Mouse (Mus musculus) neural tube, embryonic 14.5 days (tissue): Measurements from ENCODE around the gene Usp10. TPM values are rescaled to one million over a fixed set of nuclear protein-coding genes. Genes with fewer than 3 reads are reported as not detected.

Experiments
- ATAC-seq: fragments of 200-750 bp; cut with Nextera tagmentation; 2 replicates; pipeline ENCODE4 v1.8.0; 2017; ENCODE audit warnings: low read depth, mild to moderate bottlenecking, moderate TSS enrichment, moderate library complexity
- H3K27ac ChIP-seq: fragments of 300-500 bp; sonication (generic); 2 replicates; pipeline ENCODE4 v1.5.1; 2014; ENCODE audit warnings: low read depth, mild to moderate bottlenecking, control low read depth, low read length, moderate library complexity, mixed read lengths
- H3K27me3 ChIP-seq: fragments of 300-500 bp; sonication (generic); 2 replicates; pipeline ENCODE4 v1.6.1; 2014; ENCODE audit warnings: low read length; ENCODE audit not compliant: control insufficient read depth, insufficient read depth
- H3K36me3 ChIP-seq: fragments of 300-500 bp; sonication (generic); 2 replicates; pipeline ENCODE4 v1.6.1; 2014; ENCODE audit warnings: low read length, mixed read lengths; ENCODE audit not compliant: control insufficient read depth, insufficient read depth
- H3K4me1 ChIP-seq: fragments of 300-500 bp; sonication (generic); 2 replicates; pipeline ENCODE4 v1.6.1; 2014; ENCODE audit warnings: low read length; ENCODE audit not compliant: control insufficient read depth, insufficient read depth
- H3K4me2 ChIP-seq: fragments of 300-500 bp; sonication (generic); 2 replicates; pipeline ENCODE4 v1.6.1; 2014; ENCODE audit warnings: mild to moderate bottlenecking, low read depth, low read length, control low read depth
- H3K4me3 ChIP-seq: fragments of 300-500 bp; sonication (generic); 2 replicates; pipeline ENCODE4 v1.5.1; 2014; ENCODE audit warnings: low read depth, low read length, control low read depth, mixed read lengths
- H3K9ac ChIP-seq: fragments of 300-500 bp; sonication (generic); replicated peaks from 2 replicates; pipeline ENCODE4 v1.6.1; 2014; ENCODE audit warnings: low read depth, mild to moderate bottlenecking, control low read depth, low read length, mixed read lengths
- H3K9me3 ChIP-seq: fragments of 300-500 bp; sonication (generic); 2 replicates; pipeline ENCODE4 v1.6.1; 2016; ENCODE audit warnings: low read length; ENCODE audit not compliant: control insufficient read depth
- WGBS: fragments of 180-500 bp; shearing (Covaris S2); extraction: QIAGEN DNeasy Blood & Tissue Kit; methylation state at CpG from one replicate; pipeline ENCODE4 v1.1.7; 2014; 5-methylcytosine and 5-hydroxymethylcytosine counted together
- polyA plus RNA-seq: library from polyadenylated mRNA; unstranded; fragments of >200 nt; fragmentation: Nextera tagmentation; extraction: Ambion mirVana; gene quantifications from 2 replicates; pipeline ENCODE4 v1.2.1, GENCODE M21; 2014

The Usp10 gene
- polyA plus RNA-seq, 1 experiment from 2014 or later: 100 TPM

DNA sequence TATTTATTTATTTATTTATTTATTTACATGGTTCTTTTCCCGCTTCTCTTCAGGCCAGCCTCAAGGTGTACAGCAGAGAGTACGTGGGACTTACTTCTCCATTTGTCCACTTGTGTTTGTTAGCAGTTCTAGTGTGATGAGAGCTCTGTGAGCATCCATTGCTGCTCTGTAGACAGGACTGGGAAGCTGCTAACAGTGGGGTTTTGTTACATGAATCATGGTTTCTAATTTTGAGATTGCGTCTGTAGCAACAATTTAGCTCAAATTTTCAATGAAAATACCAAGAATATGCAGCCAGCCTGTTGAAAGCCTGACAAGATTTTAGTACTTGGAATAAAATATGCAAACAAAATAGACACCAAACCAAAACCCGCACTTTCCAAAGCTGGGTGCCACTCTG is 15.3 kb downstream of the Usp10 start:
- Histone ChIP-seq H3K4me2 (no peak overlapping the region), H3K4me1 (peaks cover 8% of the 10 kb centered on the region; the same call in 1 of the 2 replicates), H3K9me3 (no peaks in the 10 kb centered on the region), H3K27me3 (no peaks in the 10 kb centered on the region), H3K27ac (no peak overlapping the region), H3K9ac (no peak overlapping the region), H3K4me3 (no peak overlapping the region), H3K36me3 (no peaks in the 10 kb centered on the region)
- no peak for ATAC-seq
- WGBS: 92% methylated on average over 4 of the region's 4 CpGs

DNA sequence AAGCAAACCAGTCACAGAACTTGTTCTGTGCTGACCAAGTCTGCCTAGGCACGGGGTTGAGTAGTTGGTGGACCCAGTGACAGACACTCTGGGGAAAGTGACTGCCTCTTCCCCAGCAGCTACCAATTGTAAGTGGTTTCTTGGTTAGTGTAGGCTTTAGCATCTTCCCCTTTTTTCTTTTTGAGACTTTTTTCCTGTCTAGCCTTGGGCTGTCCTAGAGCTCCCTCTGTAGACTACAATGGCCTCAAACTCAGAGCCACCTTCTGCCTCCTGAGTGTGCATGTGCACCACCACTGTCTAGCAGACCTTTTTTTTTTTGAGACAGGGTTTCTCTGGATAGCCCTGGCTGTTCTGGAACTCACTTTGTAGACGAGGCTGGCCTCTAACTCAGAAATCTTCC is 16.3 kb downstream of the Usp10 start:
- Histone ChIP-seq H3K27me3 (no peaks in the 10 kb centered on the region), H3K4me2 (no peak overlapping the region), H3K4me3 (no peak overlapping the region), H3K36me3 (no peaks in the 10 kb centered on the region), H3K9me3 (no peaks in the 10 kb centered on the region), H3K4me1 (peaks cover 6% of the 10 kb centered on the region; the same call in 1 of the 2 replicates), H3K9ac (no peak overlapping the region), H3K27ac (no peak overlapping the region)
- 89% methylated on average over 2 of the region's 2 CpGs for WGBS
- ATAC-seq: no peak

DNA sequence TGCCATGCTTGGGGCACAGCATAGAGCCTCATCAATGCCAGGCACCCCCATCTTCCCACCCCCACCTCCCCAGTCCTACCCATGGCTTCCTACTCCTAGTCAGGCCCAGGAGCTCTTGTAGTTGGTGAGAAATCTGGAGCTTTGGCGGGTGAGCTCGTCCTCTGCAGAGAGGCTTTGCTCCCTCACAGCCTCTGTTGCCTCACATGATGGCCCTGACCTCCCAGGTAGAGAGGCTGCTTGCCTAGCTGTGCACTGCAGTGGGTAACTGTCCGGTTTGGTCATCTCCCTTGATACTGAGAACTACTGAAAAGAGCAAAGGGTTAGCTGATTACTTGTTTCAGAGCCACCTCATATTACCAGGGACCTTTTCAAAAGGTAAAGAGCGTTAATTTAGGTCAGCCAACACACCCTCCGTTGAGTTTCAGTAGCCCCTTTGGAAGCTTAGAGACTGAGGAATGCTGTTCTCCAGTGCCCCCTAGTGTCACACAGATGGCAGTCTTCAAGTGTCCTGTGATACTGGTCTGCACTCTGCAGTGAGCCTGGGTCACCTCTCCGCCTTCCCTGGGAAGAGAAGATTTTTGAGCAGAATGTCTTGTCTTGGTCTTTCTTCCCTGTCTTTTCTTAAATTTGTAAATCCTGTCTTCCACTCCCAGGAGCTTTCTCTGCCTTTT is 17.4 kb downstream of the Usp10 start:
- no peak overlapping the region for H3K9ac ChIP-seq
- no peak overlapping the region for H3K4me3 ChIP-seq
- no peak overlapping the region for H3K27ac ChIP-seq
- no peak overlapping the region for H3K4me2 ChIP-seq
- peaks cover 5% of the 10 kb centered on the region; the same call in 1 of the 2 replicates for H3K4me1 ChIP-seq
- H3K36me3 ChIP-seq: 0 out of 2 replicates have a peak, but pooled peaks cover 5% of the 10 kb centered on the region
- no peak; the same call in 1 of the 2 replicates for ATAC-seq
- H3K27me3 ChIP-seq: no peaks in the 10 kb centered on the region
- WGBS: 45% methylated on average over 6 of the region's 6 CpGs
- H3K9me3 ChIP-seq: no peaks in the 10 kb centered on the region

DNA sequence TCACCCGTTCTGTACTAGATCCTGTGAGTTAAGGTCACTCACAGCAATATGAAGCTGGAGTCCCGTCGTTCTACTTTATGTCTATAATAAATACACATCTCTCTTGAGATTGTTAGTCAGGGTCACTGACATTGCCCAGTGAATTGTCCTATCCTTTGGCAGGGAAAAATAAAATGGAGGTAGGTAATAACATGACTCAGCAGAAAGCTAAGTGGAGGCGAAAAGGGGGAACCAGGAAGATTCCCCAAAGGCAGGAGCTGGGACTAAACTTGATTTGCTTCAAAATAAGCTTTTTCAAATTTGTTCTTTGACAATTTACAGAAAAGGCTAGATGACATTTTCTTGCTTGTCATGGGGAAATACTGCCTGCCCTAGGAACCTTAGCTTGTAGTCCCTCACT is 21.2 kb downstream of the Usp10 start:
- Histone ChIP-seq H3K9ac (no peak overlapping the region), H3K9me3 (no peaks in the 10 kb centered on the region), H3K36me3 (peaks cover 7% of the 10 kb centered on the region; the same call in 1 of the 2 replicates), H3K4me3 (no peak overlapping the region), H3K27me3 (no peaks in the 10 kb centered on the region), H3K27ac (no peak overlapping the region), H3K4me1 (no peaks in the 10 kb centered on the region), H3K4me2 (no peak overlapping the region)
- 79% methylated on average over 4 of the region's 4 CpGs for WGBS
- ATAC-seq: no peak

DNA sequence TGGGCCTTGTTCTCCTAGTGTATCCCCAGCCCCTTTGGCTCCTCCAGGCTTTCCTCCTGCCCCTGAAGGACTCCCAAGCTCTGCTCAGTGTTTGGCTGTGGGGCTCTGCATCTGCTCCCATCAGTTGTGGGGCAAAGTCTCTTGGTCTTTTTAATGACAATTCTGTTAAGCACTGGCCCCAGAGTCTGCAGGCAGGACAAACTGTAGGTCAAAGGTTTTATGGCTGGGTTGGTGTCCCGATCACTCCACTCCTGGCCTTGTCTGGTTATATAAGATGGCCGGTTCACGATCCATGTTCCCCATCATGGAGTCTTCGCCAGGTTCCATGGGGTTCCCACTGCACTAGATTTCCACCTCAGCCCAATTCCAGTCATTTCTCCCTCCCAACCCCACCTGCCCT is 23.5 kb downstream of the Usp10 start:
- Histone ChIP-seq H3K27ac (no peak overlapping the region), H3K4me1 (no peaks in the 10 kb centered on the region), H3K9me3 (no peaks in the 10 kb centered on the region), H3K4me3 (no peak overlapping the region), H3K4me2 (no peak overlapping the region), H3K9ac (no peak overlapping the region), H3K36me3 (peaks cover 14% of the 10 kb centered on the region), H3K27me3 (no peaks in the 10 kb centered on the region)
- ATAC-seq: no peak
- WGBS: 99% methylated on average over 4 of the region's 4 CpGs

DNA sequence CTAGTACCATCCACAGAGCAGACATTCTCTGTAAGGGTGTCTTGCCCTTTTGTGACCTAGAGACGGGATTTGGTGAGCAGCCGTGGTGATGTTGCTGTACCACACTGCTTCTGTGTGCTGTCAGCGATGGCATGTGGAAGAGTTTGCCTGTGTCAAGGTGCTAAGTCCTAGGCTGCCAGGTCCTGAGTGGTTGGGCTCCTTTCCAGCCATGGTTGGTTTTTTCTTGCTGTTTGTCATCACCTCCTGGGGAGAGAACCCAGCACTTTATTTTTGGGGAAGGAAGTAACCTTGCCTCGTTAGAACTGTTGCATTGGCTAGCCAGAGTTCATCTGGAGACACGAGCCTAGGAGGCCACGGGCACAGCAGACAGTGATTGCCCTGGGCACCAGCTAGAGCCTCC is 25.4 kb downstream of the Usp10 start:
- WGBS: 85% methylated on average over 6 of the region's 6 CpGs

DNA sequence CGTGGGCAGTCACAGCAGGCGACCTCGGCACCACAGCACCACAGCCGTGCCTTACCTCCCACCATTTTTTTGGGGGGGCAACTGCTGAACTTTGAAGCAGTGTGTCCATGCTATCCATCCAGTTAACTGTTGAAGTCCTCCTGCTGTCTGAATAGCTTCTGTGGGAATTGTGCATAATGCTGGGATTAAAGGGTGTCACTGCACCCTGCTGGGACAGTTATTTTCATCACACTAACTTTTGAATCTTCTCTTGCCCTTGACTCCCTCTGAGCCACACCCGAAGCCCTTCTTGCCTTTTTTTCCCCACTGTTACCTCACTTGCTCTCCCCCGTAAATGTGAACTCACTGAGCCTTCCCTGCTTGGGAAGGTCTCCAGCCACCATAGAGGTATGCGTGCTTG is 28.3 kb downstream of the Usp10 start:
- Histone ChIP-seq H3K27ac (no peak overlapping the region; the same call in 1 of the 2 replicates), H3K27me3 (no peaks in the 10 kb centered on the region), H3K9ac (no peak overlapping the region), H3K4me3 (no peak overlapping the region), H3K9me3 (no peaks in the 10 kb centered on the region), H3K4me1 (0 out of 2 replicates have a peak, but pooled peaks cover 2% of the 10 kb centered on the region), H3K36me3 (peaks cover 27% of the 10 kb centered on the region), H3K4me2 (no peak overlapping the region)
- WGBS: 82% methylated on average over 7 of the region's 7 CpGs
- no peak for ATAC-seq

More for the DNA sequence above, 25.4 kb downstream of the Usp10 start:
- Histone ChIP-seq H3K27ac (no peak overlapping the region), H3K27me3 (no peaks in the 10 kb centered on the region), H3K9ac (no peak overlapping the region), H3K4me3 (no peak overlapping the region), H3K4me1 (0 out of 2 replicates have a peak, but pooled peaks cover 2% of the 10 kb centered on the region), H3K9me3 (no peaks in the 10 kb centered on the region), H3K4me2 (no peak overlapping the region), H3K36me3 (peaks cover 16% of the 10 kb centered on the region)
- no peak for ATAC-seq

DNA sequence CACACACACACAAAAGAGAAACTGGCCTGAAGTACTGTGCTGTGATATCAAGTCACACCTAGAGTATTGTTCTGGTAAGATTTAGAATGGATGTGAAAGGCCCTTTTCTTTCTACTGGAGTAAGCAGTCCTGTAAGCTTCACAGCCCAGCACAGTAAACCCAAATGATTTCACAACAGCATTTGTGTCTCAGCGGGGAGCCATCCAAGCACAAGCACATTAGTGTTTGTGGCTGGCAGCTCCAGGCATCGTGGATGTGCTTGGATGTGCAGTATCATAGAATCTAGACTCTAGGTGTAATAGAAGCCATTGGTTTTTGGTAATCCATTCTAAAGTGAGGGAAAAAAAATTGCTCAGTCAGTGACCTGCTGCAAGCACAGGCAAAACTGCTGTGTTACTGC is 29.2 kb downstream of the Usp10 start:
- ATAC-seq: peak; percentile 11; the same call in 1 of the 2 replicates
- Histone ChIP-seq H3K27ac (peak overlapping the region; percentile 48; the same call in 1 of the 2 replicates), H3K36me3 (peaks cover 25% of the 10 kb centered on the region), H3K27me3 (no peaks in the 10 kb centered on the region), H3K4me1 (0 out of 2 replicates have a peak, but pooled peaks cover 2% of the 10 kb centered on the region), H3K4me3 (no peak overlapping the region), H3K9ac (no peak overlapping the region), H3K9me3 (no peaks in the 10 kb centered on the region), H3K4me2 (no peak overlapping the region)
- WGBS: 55% methylated on average over 2 of the region's 2 CpGs

DNA sequence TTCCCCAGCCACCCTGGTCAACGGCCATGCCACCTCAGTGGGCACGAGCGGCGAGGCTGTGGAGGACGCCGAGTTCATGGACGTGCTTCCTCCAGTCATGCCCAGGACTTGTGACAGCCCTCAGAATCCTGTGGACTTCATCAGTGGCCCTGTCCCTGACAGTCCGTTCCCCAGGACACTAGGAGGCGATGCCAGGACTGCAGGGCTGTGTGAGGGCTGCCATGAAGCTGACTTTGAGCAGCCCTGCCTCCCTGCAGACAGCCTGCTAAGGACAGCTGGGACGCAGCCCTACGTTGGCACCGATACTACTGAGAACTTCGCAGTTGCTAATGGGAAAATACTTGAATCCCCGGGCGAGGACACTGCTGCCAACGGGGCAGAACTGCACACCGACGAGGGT is 31.3 kb downstream of the Usp10 start:
- no peak overlapping the region for H3K4me2 ChIP-seq
- H3K27me3 ChIP-seq: no peaks in the 10 kb centered on the region
- no peaks in the 10 kb centered on the region for H3K9me3 ChIP-seq
- no peak overlapping the region for H3K9ac ChIP-seq
- ATAC-seq: no peak
- H3K36me3 ChIP-seq: peaks cover 25% of the 10 kb centered on the region
- H3K27ac ChIP-seq: no peak overlapping the region
- H3K4me1 ChIP-seq: 0 out of 2 replicates have a peak, but pooled peaks cover 2% of the 10 kb centered on the region
- WGBS: 96% methylated on average over 18 of the region's 18 CpGs
- no peak overlapping the region for H3K4me3 ChIP-seq
